Mouse (Mus musculus) CH12F3 (cell line): ENCODE results near the gene Gucy2e.

Experiments
- in situ Hi-C: fragments of 300-500 bp; cut with MboI; formaldehyde crosslinking; loops from 2 replicates; pipeline ENCODE4 v1.14.3; 2020; ENCODE audit warnings: low sequenced_read_pairs

Gene Gucy2e

GRCm38 (mm10) chr11:69179512-69179911 is 57.3 kb downstream of the Gucy2e start:
- in situ Hi-C loops = no loop called here

GRCm38 (mm10) chr11:69178525-69178924 is 58.3 kb downstream of the Gucy2e start:
- in situ Hi-C loops = no loop called here

GRCm38 (mm10) chr11:69174722-69175121 is 62.1 kb downstream of the Gucy2e start:
- in situ Hi-C loops = no loop called here

- in situ Hi-C loops = no loop called here
Measured at GRCm38 (mm10) chr11:69172606-69173005, 64.2 kb downstream of the Gucy2e start.

GRCm38 (mm10) chr11:69171626-69172025 is 65.2 kb downstream of the Gucy2e start:
- in situ Hi-C loops = no loop called here

GRCm38 (mm10) chr11:69169313-69169712 is 67.5 kb downstream of the Gucy2e start:
- in situ Hi-C loops = no loop called here
